Mouse (Mus musculus): ENCODE measurements at regions not wholly inside any gene's neighbourhood (a gene's known extent, or its start where the extent isn't known, plus 50 kb on each side); places are given as distances from the start of the nearest gene placed in this dataset.

DNA sequence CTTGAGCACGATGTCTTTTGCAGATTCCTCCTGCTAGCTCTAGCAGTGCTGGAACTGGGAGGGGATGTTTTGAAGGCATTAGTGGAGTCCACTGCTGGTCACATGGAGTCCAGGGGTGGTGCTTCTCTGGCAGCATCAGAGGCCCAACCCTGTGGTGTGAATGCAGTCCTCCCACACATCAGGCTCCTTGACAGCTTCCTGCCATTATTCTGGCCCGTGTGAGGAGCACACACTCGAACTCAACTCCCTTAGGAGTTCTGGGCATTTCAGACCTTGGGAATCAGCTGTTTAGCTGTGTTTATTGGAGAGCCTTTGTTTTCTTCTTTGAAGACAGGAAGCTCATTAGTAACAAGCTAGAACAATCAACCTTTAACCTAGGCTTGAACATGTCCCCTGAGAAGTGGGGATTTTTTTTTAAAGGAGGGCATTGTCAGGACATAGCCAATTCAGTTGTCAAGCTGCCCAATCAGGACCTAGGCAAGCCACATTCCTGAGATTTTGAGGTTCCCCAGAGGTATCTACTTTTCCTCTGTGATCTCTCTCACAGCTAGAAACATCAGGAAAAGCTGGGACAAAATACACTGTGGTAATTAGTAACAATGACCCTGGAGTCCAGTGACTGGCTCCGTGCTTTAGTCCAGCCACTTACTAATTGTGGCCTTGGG is 149.2 kb downstream of the 1500009L16Rik start:
- H3K4me3 ChIP-seq (replicated peaks; ENCODE audit: low read length), result no peak overlapping the region
- DNase-seq (ENCODE audit: low spot score) (peak; percentile 33), ATAC-seq (ENCODE audit: low FRiP score, low read depth) (peak; percentile 15; the same call in 1 of the 2 replicates)
- TF ChIP-seq POLR2A (IDR thresholded peaks at IDR 0.05; ENCODE audit: borderline replicate concordance, extremely low read depth, insufficient read depth, insufficient read length), result no peak
- H3K27me3 ChIP-seq (ENCODE audit: control insufficient read depth, insufficient read depth, low read length), result no peaks in the 10 kb centered on the region
- H3K9me3 ChIP-seq (ENCODE audit: control insufficient read depth, low read length), result no peaks in the 10 kb centered on the region
- 25% methylated on average over 4 of the region's 4 CpGs for WGBS
- no peak overlapping the region for H3K27ac ChIP-seq (replicated peaks; ENCODE audit: low read depth, low read length)
- H3K4me1 ChIP-seq (ENCODE audit: control insufficient read depth, insufficient read depth, low read length), result peaks cover 3% of the 10 kb centered on the region; the same call in 1 of the 2 replicates
- H3K9ac ChIP-seq (ENCODE audit: low read depth, low read length, severe bottlenecking), result no peak overlapping the region
- H3K4me2 ChIP-seq (replicated peaks; ENCODE audit: low read depth, low read length, severe bottlenecking), result no peak overlapping the region
- no peaks in the 10 kb centered on the region for H3K36me3 ChIP-seq (ENCODE audit: control insufficient read depth, insufficient read depth, low read length)

DNA sequence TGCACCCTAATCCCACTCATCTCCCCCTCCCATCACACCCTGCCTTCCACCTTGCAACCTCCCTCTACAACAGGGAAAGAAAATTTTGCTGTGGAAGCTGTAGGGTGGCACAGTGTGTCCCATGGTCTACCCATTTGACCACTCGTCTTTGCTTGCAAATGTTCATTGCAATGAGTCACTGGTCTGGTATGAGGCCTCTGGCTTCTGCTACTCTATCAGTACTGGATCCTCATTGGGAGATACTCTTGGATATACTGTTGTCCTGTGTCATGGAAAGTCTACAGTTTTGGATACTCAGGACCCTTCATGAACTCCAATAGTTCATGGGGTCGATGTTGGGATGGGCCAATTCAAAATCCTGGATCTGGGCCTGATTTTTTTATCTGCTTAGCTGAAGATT is 156.1 kb downstream of the 1500009L16Rik start:
- no peak for ATAC-seq (ENCODE audit: low FRiP score, low read depth)
- H3K4me2 ChIP-seq (replicated peaks; ENCODE audit: low read depth, low read length, severe bottlenecking), result no peak overlapping the region
- no peak overlapping the region for H3K9ac ChIP-seq (ENCODE audit: low read depth, low read length, severe bottlenecking)
- WGBS, result 82% methylated on average over 2 of the region's 2 CpGs
- no peaks in the 10 kb centered on the region for H3K9me3 ChIP-seq (ENCODE audit: control insufficient read depth, low read length)
- TF ChIP-seq POLR2A (IDR thresholded peaks at IDR 0.05; ENCODE audit: borderline replicate concordance, extremely low read depth, insufficient read depth, insufficient read length), result no peak
- peaks cover 22% of the 10 kb centered on the region for H3K4me1 ChIP-seq (ENCODE audit: control insufficient read depth, insufficient read depth, low read length)
- no peak for DNase-seq (ENCODE audit: low spot score)
- H3K36me3 ChIP-seq (ENCODE audit: control insufficient read depth, insufficient read depth, low read length), result no peaks in the 10 kb centered on the region
- H3K4me3 ChIP-seq (replicated peaks; ENCODE audit: low read length), result no peak overlapping the region
- H3K27ac ChIP-seq (replicated peaks; ENCODE audit: low read depth, low read length), result no peak overlapping the region
- H3K27me3 ChIP-seq (ENCODE audit: control insufficient read depth, insufficient read depth, low read length), result no peaks in the 10 kb centered on the region

DNA sequence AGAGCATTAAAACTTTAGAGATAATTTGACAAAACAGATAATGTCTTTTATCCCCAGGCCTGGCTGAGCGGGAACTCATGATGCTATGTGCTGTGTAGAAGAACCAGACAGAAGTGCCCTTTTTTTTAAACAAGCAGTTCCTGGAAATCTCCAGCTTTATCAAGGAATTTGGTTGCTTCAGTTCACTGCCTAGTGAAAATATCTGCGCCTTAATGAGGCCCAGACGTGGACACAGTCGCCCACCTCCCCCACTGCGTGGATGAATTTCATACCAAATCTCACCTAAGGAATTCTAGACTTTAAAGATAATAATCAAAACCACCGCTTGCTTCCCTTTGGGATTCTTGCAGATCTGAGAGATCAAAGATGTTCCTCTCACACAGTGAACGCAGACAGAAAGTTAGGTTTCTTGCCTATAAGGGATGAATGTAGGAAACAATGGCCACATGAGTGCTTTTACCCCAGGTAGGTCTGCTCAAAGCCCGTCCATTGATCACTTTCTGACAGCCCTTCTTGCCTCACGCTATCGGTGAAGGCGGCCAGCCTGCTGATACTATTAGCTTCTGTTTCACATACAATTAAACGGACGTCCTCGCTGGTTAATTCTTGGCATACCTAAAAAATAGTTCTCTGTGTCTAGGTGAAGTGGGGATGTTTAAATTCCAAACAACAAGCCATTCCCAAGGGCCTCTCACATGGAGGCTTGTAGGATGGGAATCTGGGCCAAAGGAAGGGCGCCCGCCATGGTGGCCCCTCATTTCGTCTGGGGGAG is 159.6 kb downstream of the 1500009L16Rik start:
- no peak overlapping the region for H3K9ac ChIP-seq (ENCODE audit: low read depth, low read length, severe bottlenecking)
- no peak overlapping the region for H3K4me3 ChIP-seq (replicated peaks; ENCODE audit: low read length)
- no peaks in the 10 kb centered on the region for H3K27me3 ChIP-seq (ENCODE audit: control insufficient read depth, insufficient read depth, low read length)
- H3K27ac ChIP-seq (replicated peaks; ENCODE audit: low read depth, low read length), result peak overlapping the region; percentile 73
- H3K4me1 ChIP-seq (ENCODE audit: control insufficient read depth, insufficient read depth, low read length), result peaks cover 22% of the 10 kb centered on the region
- no peak for TF ChIP-seq POLR2A (IDR thresholded peaks at IDR 0.05; ENCODE audit: borderline replicate concordance, extremely low read depth, insufficient read depth, insufficient read length)
- ATAC-seq (ENCODE audit: low FRiP score, low read depth) (peak; percentile 37; the same call in 1 of the 2 replicates), DNase-seq (ENCODE audit: low spot score) (peak; percentile 56)
- no peaks in the 10 kb centered on the region for H3K9me3 ChIP-seq (ENCODE audit: control insufficient read depth, low read length)
- no peak overlapping the region for H3K4me2 ChIP-seq (replicated peaks; ENCODE audit: low read depth, low read length, severe bottlenecking)
- whole genome bisulfite sequencing, result 20% methylated on average over 17 of the region's 17 CpGs
- H3K36me3 ChIP-seq (ENCODE audit: control insufficient read depth, insufficient read depth, low read length), result no peaks in the 10 kb centered on the region

DNA sequence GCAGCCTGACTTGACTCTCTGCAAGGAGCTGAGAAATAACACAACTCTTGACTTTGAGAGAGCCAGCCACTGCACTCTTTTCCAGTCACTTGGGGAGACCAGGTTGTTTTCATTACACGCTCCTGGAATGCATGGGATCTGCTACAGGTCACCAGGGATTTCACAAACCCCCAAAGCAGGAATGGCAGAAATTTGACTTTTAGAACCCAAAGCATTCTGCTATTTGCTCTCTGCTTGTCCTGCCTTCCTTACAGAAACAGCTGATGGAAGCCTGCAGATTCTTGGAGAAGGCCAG is 160.2 kb downstream of the 1500009L16Rik start:
- Histone ChIP-seq H3K27ac (replicated peaks; ENCODE audit: low read depth, low read length) (peak overlapping the region; percentile 73), H3K4me3 (replicated peaks; ENCODE audit: low read length) (no peak overlapping the region), H3K4me1 (ENCODE audit: control insufficient read depth, insufficient read depth, low read length) (peaks cover 22% of the 10 kb centered on the region), H3K36me3 (ENCODE audit: control insufficient read depth, insufficient read depth, low read length) (no peaks in the 10 kb centered on the region), H3K9ac (ENCODE audit: low read depth, low read length, severe bottlenecking) (no peak overlapping the region), H3K4me2 (replicated peaks; ENCODE audit: low read depth, low read length, severe bottlenecking) (no peak overlapping the region), H3K9me3 (ENCODE audit: control insufficient read depth, low read length) (no peaks in the 10 kb centered on the region), H3K27me3 (ENCODE audit: control insufficient read depth, insufficient read depth, low read length) (no peaks in the 10 kb centered on the region)
- peak; percentile 38 for DNase-seq (ENCODE audit: low spot score)
- TF ChIP-seq POLR2A (IDR thresholded peaks at IDR 0.05; ENCODE audit: borderline replicate concordance, extremely low read depth, insufficient read depth, insufficient read length), result no peak
- WGBS, result 21% methylated on average over 1 of the region's 1 CpGs
- no peak; the same call in 1 of the 2 replicates for ATAC-seq (ENCODE audit: low FRiP score, low read depth)

DNA sequence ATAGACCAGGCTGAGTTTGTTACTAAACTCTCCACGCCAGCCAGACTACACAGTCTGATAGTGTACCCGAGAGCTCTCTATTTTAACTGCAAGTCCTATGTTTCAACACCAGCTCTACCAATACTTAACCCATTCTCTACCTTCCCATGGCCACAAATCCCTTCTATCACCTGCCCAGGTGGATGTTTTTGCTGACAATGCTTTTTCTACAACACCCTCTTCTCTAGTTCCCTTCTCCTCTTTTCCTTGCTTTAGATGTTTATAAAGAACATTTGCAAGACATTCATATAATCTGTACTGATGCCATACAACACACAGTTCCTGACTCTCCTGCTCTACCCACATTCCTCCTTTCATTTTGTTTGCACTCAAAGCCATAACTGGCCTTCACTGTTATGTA is 161.9 kb downstream of the 1500009L16Rik start:
- 95% methylated on average over 2 of the region's 2 CpGs for WGBS
- no peak for DNase-seq (ENCODE audit: low spot score)
- Histone ChIP-seq H3K9me3 (ENCODE audit: control insufficient read depth, low read length) (no peaks in the 10 kb centered on the region), H3K4me2 (replicated peaks; ENCODE audit: low read depth, low read length, severe bottlenecking) (no peak overlapping the region), H3K4me1 (ENCODE audit: control insufficient read depth, insufficient read depth, low read length) (peaks cover 31% of the 10 kb centered on the region), H3K27me3 (ENCODE audit: control insufficient read depth, insufficient read depth, low read length) (no peaks in the 10 kb centered on the region), H3K9ac (ENCODE audit: low read depth, low read length, severe bottlenecking) (no peak overlapping the region), H3K27ac (replicated peaks; ENCODE audit: low read depth, low read length) (no peak overlapping the region), H3K4me3 (replicated peaks; ENCODE audit: low read length) (no peak overlapping the region), H3K36me3 (ENCODE audit: control insufficient read depth, insufficient read depth, low read length) (no peaks in the 10 kb centered on the region)
- TF ChIP-seq POLR2A (IDR thresholded peaks at IDR 0.05; ENCODE audit: borderline replicate concordance, extremely low read depth, insufficient read depth, insufficient read length), result no peak
- ATAC-seq (ENCODE audit: low FRiP score, low read depth), result no peak

Data from limb, embryonic 14.5 days (tissue).